Comparison of ENCODE assay signal across 28 mouse cellular contexts in genomic region chr12:33334951-33335350, GRCm38 (mm10). TPM values are rescaled to one million over a fixed set of nuclear protein-coding genes. Genes with fewer than 3 reads are reported as not detected.
DNase-seq lines count a peak whose midpoint lies in the region; ATAC-seq and TF ChIP-seq lines count a peak whose summit lies in the region.
"Had no signal": no experiment of that assay in that cellular context is flagged by ENCODE, and none has a peak within 500 bp of the region (broad histone marks: within the 10 kb centered on the region; RNA-seq: fewer than 3 reads in every experiment).

No protein-coding gene starts in this region.

- H3K27me3 ChIP-seq in G1E (ENCODE audit: insufficient read depth, low read length), result no peaks in the 10 kb centered on the region
- no peaks in the 10 kb centered on the region for H3K27me3 ChIP-seq in MEL (ENCODE audit: control insufficient read depth in 1 of 2, insufficient read depth in 2 of 2, low read length in 2 of 2)
- no peaks in the 10 kb centered on the region for H3K27me3 ChIP-seq in liver, embryonic 14.5 days (ENCODE audit: control insufficient read depth, insufficient read depth, low read length)
- no peaks in the 10 kb centered on the region for H3K27me3 ChIP-seq in intestine, postnatal 0 days (replicated peaks; ENCODE audit: control insufficient read depth, insufficient read depth, low read length)
- no peaks in the 10 kb centered on the region for H3K27me3 ChIP-seq in neural tube, embryonic 15.5 days (replicated peaks)
- H3K27me3 ChIP-seq in lung, postnatal 0 days (replicated peaks; ENCODE audit: insufficient read depth, low read length), result no peaks in the 10 kb centered on the region
- H3K27me3 ChIP-seq: embryonic facial prominence, embryonic 13.5 days; limb, embryonic 12.5 days had no signal

- no peaks in the 10 kb centered on the region for H3K79me2 ChIP-seq in MEL (ENCODE audit: control insufficient read depth, insufficient read depth, low read length, poor library complexity)

- no peak overlapping the region; the same call in 1 of the 2 replicates for H3K9ac ChIP-seq in MEL (ENCODE audit: control insufficient read depth, low read depth, low read length, poor library complexity, severe bottlenecking)
- peak overlapping the region; percentile 25 for H3K9ac ChIP-seq in liver, embryonic 14.5 days (replicated peaks)
- H3K9ac ChIP-seq in intestine, postnatal 0 days (ENCODE audit: low read depth, low read length), result no peak overlapping the region
- no peak overlapping the region for H3K9ac ChIP-seq in neural tube, embryonic 15.5 days (replicated peaks)
- H3K9ac ChIP-seq in lung, postnatal 0 days (replicated peaks; ENCODE audit: low read depth), result no peak overlapping the region
- H3K9ac ChIP-seq: embryonic facial prominence, embryonic 13.5 days; hindbrain, embryonic 14.5 days; limb, embryonic 12.5 days had no signal

- TF ChIP-seq CTCF in G1E (IDR thresholded peaks at IDR 0.05; ENCODE audit: low read depth, low read length) (no peak), MEL (IDR thresholded peaks at IDR 0.05 in 2 of 3, conservative IDR thresholded peaks at IDR 0.05 in 1 of 3; ENCODE audit: control insufficient read depth in 1 of 3, insufficient read depth in 1 of 3, low read depth in 2 of 3, low read length in 3 of 3, poor library complexity in 1 of 3, severe bottlenecking in 1 of 3) (no peak)
- no peak for TF ChIP-seq CTCF in liver, embryonic 14.5 days (IDR thresholded peaks at IDR 0.05; ENCODE audit: low read depth)
- TF ChIP-seq CTCF in intestine, postnatal 0 days (IDR thresholded peaks at IDR 0.05; ENCODE audit: low read depth), result no peak
- no peak for TF ChIP-seq CTCF in lung, postnatal 0 days (IDR thresholded peaks at IDR 0.05)

- peak; percentile 41; the same call in 1 of the 2 replicates for ATAC-seq in G1E (ENCODE audit: extremely low read depth, insufficient number of reproducible peaks, low FRiP score, poor library complexity, severe bottlenecking)
- peak; percentile 42 for ATAC-seq in erythroblast, adult 5-6 weeks (replicated peaks; ENCODE audit: low FRiP score, poor library complexity, severe bottlenecking)
- ATAC-seq in liver, embryonic 14.5 days (ENCODE audit: insufficient read depth), result peak; percentile 80
- ATAC-seq in intestine, postnatal 0 days, result no peak
- no peak for ATAC-seq in neural tube, embryonic 15.5 days (ENCODE audit: low FRiP score)
- no peak for ATAC-seq in lung, postnatal 0 days
- ATAC-seq: forebrain, embryonic 16.5 days had no signal

- TF ChIP-seq EP300 in MEL (IDR thresholded peaks at IDR 0.05; ENCODE audit: low read depth in 1 of 2, low read length in 2 of 2), result peak; percentile 83 to 88
- peak; percentile 86 for TF ChIP-seq EP300 in liver, embryonic 14.5 days (IDR thresholded peaks at IDR 0.05; ENCODE audit: low read depth)
- TF ChIP-seq EP300 in lung, postnatal 0 days (IDR thresholded peaks at IDR 0.05), result no peak

- H3K4me3 ChIP-seq in G1E (ENCODE audit: low read depth, low read length) (no peak overlapping the region), MEL (ENCODE audit: control insufficient read depth in 1 of 2, insufficient read depth in 1 of 2, low read depth in 2 of 2, low read length in 2 of 2) (no peak overlapping the region)
- no peak overlapping the region for H3K4me3 ChIP-seq in liver, embryonic 14.5 days (ENCODE audit: insufficient read depth in 1 of 2, low read depth in 2 of 2, low read length in 2 of 2)
- no peak overlapping the region for H3K4me3 ChIP-seq in intestine, postnatal 0 days (ENCODE audit: low read depth, low read length)
- no peak overlapping the region for H3K4me3 ChIP-seq in neural tube, embryonic 15.5 days (replicated peaks)
- no peak overlapping the region for H3K4me3 ChIP-seq in lung, postnatal 0 days (ENCODE audit: low read depth, low read length)
- H3K4me3 ChIP-seq: embryonic facial prominence, embryonic 13.5 days; layer of hippocampus, adult 2 months; limb, embryonic 12.5 days had no signal

- peaks cover 99% of the 10 kb centered on the region for H3K36me3 ChIP-seq in G1E (replicated peaks)
- H3K36me3 ChIP-seq in MEL (ENCODE audit: control insufficient read depth in 1 of 2, insufficient read depth in 2 of 2, low read length in 2 of 2), result peaks cover 15 to 51% of the 10 kb centered on the region in 2 experiments
- H3K36me3 ChIP-seq in liver, embryonic 14.5 days (replicated peaks; ENCODE audit: control insufficient read depth, insufficient read depth, low read depth), result peaks cover 6% of the 10 kb centered on the region
- H3K36me3 ChIP-seq in intestine, postnatal 0 days (ENCODE audit: control insufficient read depth, insufficient read depth), result peaks cover 9% of the 10 kb centered on the region; the same call in 1 of the 2 replicates
- no peaks in the 10 kb centered on the region for H3K36me3 ChIP-seq in neural tube, embryonic 15.5 days
- no peaks in the 10 kb centered on the region for H3K36me3 ChIP-seq in lung, postnatal 0 days (ENCODE audit: insufficient read depth, low read length)
- H3K36me3 ChIP-seq: embryonic facial prominence, embryonic 13.5 days; limb, embryonic 12.5 days had no signal

- WGBS in liver, embryonic 14.5 days (ENCODE audit: insufficient replicate concordance), result 30% methylated on average over 5 of the region's 5 CpGs
- 85% methylated on average over 5 of the region's 5 CpGs for WGBS in intestine, postnatal 0 days
- 83% methylated on average over 5 of the region's 5 CpGs for WGBS in neural tube, embryonic 15.5 days
- 77% methylated on average over 5 of the region's 5 CpGs for WGBS in lung, postnatal 0 days

- DNase-seq in G1E (ENCODE audit: low spot score) (peak; percentile 37), MEL (ENCODE audit: low read depth, low spot score) (peak; percentile 82)
- peak; percentile 64 to 68 (median 64) for DNase-seq in liver, embryonic 14.5 days (ENCODE audit: low read depth in 3 of 3, low spot score in 3 of 3)
- no peak for DNase-seq in embryo, embryonic 9.5 days (ENCODE audit: extremely low spot score)
- no peak for DNase-seq in lung, postnatal 0 days (ENCODE audit: low spot score)
- DNase-seq: cerebellum, adult 18-20 months; cerebellum, postnatal 14 days; gastrocnemius, postnatal 14 days; heart, adult 18-20 months; heart, postnatal 4 days; kidney, adult 8-10 months; kidney, postnatal 10 days; lung, adult 2 months; thymus, postnatal 14 days had no signal

- peak overlapping the region; percentile 69 for H3K27ac ChIP-seq in MEL (ENCODE audit: control insufficient read depth, low read depth, low read length)
- peak overlapping the region; percentile 60 for H3K27ac ChIP-seq in liver, embryonic 14.5 days
- H3K27ac ChIP-seq in intestine, postnatal 0 days (ENCODE audit: low read depth, low read length), result no peak overlapping the region
- H3K27ac ChIP-seq in neural tube, embryonic 15.5 days (replicated peaks), result no peak overlapping the region
- no peak overlapping the region for H3K27ac ChIP-seq in lung, postnatal 0 days (ENCODE audit: low read length)
- H3K27ac ChIP-seq: embryonic facial prominence, embryonic 13.5 days; hindbrain, embryonic 14.5 days; layer of hippocampus, adult 2 months; limb, embryonic 12.5 days had no signal

- H3K9me3 ChIP-seq in G1E (replicated peaks), result no peaks in the 10 kb centered on the region
- H3K9me3 ChIP-seq in MEL (replicated peaks; ENCODE audit: insufficient read depth, low read length), result no peaks in the 10 kb centered on the region
- H3K9me3 ChIP-seq in liver, embryonic 14.5 days (ENCODE audit: control insufficient read depth, low read length), result no peaks in the 10 kb centered on the region
- no peaks in the 10 kb centered on the region for H3K9me3 ChIP-seq in intestine, postnatal 0 days (ENCODE audit: control insufficient read depth)
- no peaks in the 10 kb centered on the region for H3K9me3 ChIP-seq in neural tube, embryonic 15.5 days (replicated peaks)
- H3K9me3 ChIP-seq in lung, postnatal 0 days (ENCODE audit: low read length), result no peaks in the 10 kb centered on the region
- H3K9me3 ChIP-seq: embryonic facial prominence, embryonic 13.5 days; limb, embryonic 12.5 days had no signal

- H3K4me1 ChIP-seq in G1E (ENCODE audit: insufficient read depth, low read depth, low read length) (peaks cover 70% of the 10 kb centered on the region), MEL (ENCODE audit: control insufficient read depth in 1 of 2, insufficient read depth in 2 of 2, low read length in 2 of 2) (peaks cover 31 to 47% of the 10 kb centered on the region in 2 experiments)
- H3K4me1 ChIP-seq in liver, embryonic 14.5 days (replicated peaks; ENCODE audit: control insufficient read depth in 2 of 2, insufficient read depth in 2 of 2, low read length in 1 of 2), result peaks cover 23 to 27% of the 10 kb centered on the region in 2 experiments
- H3K4me1 ChIP-seq in intestine, postnatal 0 days (replicated peaks; ENCODE audit: control insufficient read depth, insufficient read depth, low read length), result no peaks in the 10 kb centered on the region
- H3K4me1 ChIP-seq in neural tube, embryonic 15.5 days, result peaks cover 25% of the 10 kb centered on the region
- H3K4me1 ChIP-seq in lung, postnatal 0 days (ENCODE audit: insufficient read depth, low read depth, low read length), result no peaks in the 10 kb centered on the region

- peak overlapping the region; percentile 47 for H3K4me2 ChIP-seq in liver, embryonic 14.5 days (ENCODE audit: low read depth)
- H3K4me2 ChIP-seq in intestine, postnatal 0 days (replicated peaks; ENCODE audit: low read depth), result no peak overlapping the region
- H3K4me2 ChIP-seq in neural tube, embryonic 15.5 days, result no peak overlapping the region
- H3K4me2 ChIP-seq in lung, postnatal 0 days (replicated peaks; ENCODE audit: low read depth, low read length), result no peak overlapping the region
- H3K4me2 ChIP-seq: embryonic facial prominence, embryonic 13.5 days; hindbrain, embryonic 14.5 days; limb, embryonic 12.5 days had no signal

- TF ChIP-seq POLR2A in MEL (IDR thresholded peaks at IDR 0.05; ENCODE audit: control insufficient read depth in 1 of 2, insufficient read depth in 1 of 2, low read depth in 1 of 2, low read length in 2 of 2, poor library complexity in 1 of 2), result 0 out of 4 replicates have a peak, but pooled peaks of 1 of the 2 experiments have one; percentile 16

- no peak for TF ChIP-seq RAD21 in MEL (IDR thresholded peaks at IDR 0.05; ENCODE audit: low read depth, low read length)

RNA-seq across cellular contexts. Expression of gene Efcab10, which starts 59.7 kb away (rescaled TPM):
- total RNA-seq in G1E (2014; fragmentation: Nextera tagmentation) (not detected in 2 replicates), G1E (2017) (not detected in 2 replicates), MEL (2012; rRNA removed) (not detected in 2 replicates)
- polyA plus RNA-seq in G1E (2012) (not detected in 2 replicates), MEL (2012; ENCODE audit: insufficient read depth in 1 of 2, insufficient read length in 2 of 2, low read depth in 1 of 2, low replicate concordance in 2 of 2, missing spikeins in 1 of 2) (not detected)
- not detected in 2 replicates for total RNA-seq in erythroblast, adult 5-6 weeks (2015; ENCODE audit: low replicate concordance)
- total RNA-seq in erythroblast, adult 5-6 weeks (2017; ENCODE audit: low replicate concordance), result not detected in 2 replicates
- not detected in 2 replicates for polyA plus RNA-seq in liver, embryonic 14.5 days (2012; rRNA removed)
- polyA plus RNA-seq in liver, embryonic 14.5 days (2014; fragmentation: Nextera tagmentation; extraction: Ambion mirVana), result not detected in 2 replicates
- polyA plus RNA-seq in intestine, postnatal 0 days (2015; fragmentation: Nextera tagmentation; extraction: Ambion mirVana), result 0.18 TPM in 1 of 2 replicates, not detected in the other
- polyA plus RNA-seq in neural tube, embryonic 15.5 days (2015; fragmentation: Nextera tagmentation; extraction: Ambion mirVana), result 2.5 and 3.1 TPM in 2 replicates
- 17.0 and 17.7 TPM in 2 replicates for polyA plus RNA-seq in lung, postnatal 0 days (2015; fragmentation: Nextera tagmentation; extraction: Ambion mirVana)
- total RNA-seq: adrenal gland, postnatal 14 days; gastrocnemius, postnatal 14 days; heart, adult 18-20 months; heart, postnatal 4 days; neutrophil, adult 5-6 weeks had no signal
- polyA plus RNA-seq: C2C12; heart, embryonic 14.5 days; small intestine, adult 2 months; stomach, embryonic 14.5 days had no signal

Comparison
In these comparisons a context has a peak if more than half of its experiments do, and no peak if none do; other contexts are left out.
1. ATAC-seq: peak in G1E (single experiment), erythroblast, adult 5-6 weeks (single experiment) and liver, embryonic 14.5 days (single experiment); none in intestine, postnatal 0 days (single experiment), neural tube, embryonic 15.5 days (single experiment) and lung, postnatal 0 days (single experiment).
2. DNase-seq: peak in G1E (single experiment), MEL (single experiment) and liver, embryonic 14.5 days (3 of 3); none in embryo, embryonic 9.5 days (single experiment) and lung, postnatal 0 days (single experiment).
3. H3K27ac ChIP-seq: peak in MEL (single experiment) and liver, embryonic 14.5 days (single experiment); none in intestine, postnatal 0 days (single experiment), neural tube, embryonic 15.5 days (single experiment) and lung, postnatal 0 days (single experiment).